Mouse (Mus musculus) hindbrain, embryonic 16.5 days (tissue): ENCODE measurements at regions not wholly inside any gene's neighbourhood (a gene's known extent, or its start where the extent isn't known, plus 50 kb on each side); places are given as distances from the start of the nearest gene placed in this dataset.
A peak's percentile ranks its signal among the peaks of the same experiment; 100 is the strongest.

Experiments
- ATAC-seq: fragments of 200-750 bp; cut with Nextera tagmentation; 2 replicates; pipeline ENCODE4 v1.8.0; 2017; ENCODE audit warnings: moderate TSS enrichment, moderate library complexity
- H3K27ac ChIP-seq: fragments of 300-500 bp; sonication (generic); 2 replicates; pipeline ENCODE4 v1.5.1; 2014; ENCODE audit warnings: low read depth, mild to moderate bottlenecking, control low read depth, low read length, moderate library complexity
- H3K27me3 ChIP-seq: fragments of 300-500 bp; sonication (generic); replicated peaks from 2 replicates; pipeline ENCODE4 v1.6.1; 2014; ENCODE audit warnings: low read length; ENCODE audit not compliant: control insufficient read depth, insufficient read depth
- H3K36me3 ChIP-seq: fragments of 300-500 bp; sonication (generic); 2 replicates; pipeline ENCODE4 v1.6.1; 2014; ENCODE audit warnings: mild to moderate bottlenecking, low read length, moderate library complexity, mixed read lengths; ENCODE audit not compliant: control insufficient read depth, insufficient read depth
- H3K4me1 ChIP-seq: fragments of 300-500 bp; sonication (generic); 2 replicates; pipeline ENCODE4 v1.6.1; 2014; ENCODE audit warnings: low read depth, low read length; ENCODE audit not compliant: control insufficient read depth, insufficient read depth
- H3K4me2 ChIP-seq: fragments of 300-500 bp; sonication (generic); 2 replicates; pipeline ENCODE4 v1.6.1; 2014; ENCODE audit warnings: mild to moderate bottlenecking, low read length, control low read depth, moderate library complexity
- H3K4me3 ChIP-seq: fragments of 300-500 bp; sonication (generic); 2 replicates; pipeline ENCODE4 v1.5.1; 2014; ENCODE audit warnings: mild to moderate bottlenecking, low read length, control low read depth, moderate library complexity
- H3K9ac ChIP-seq: fragments of 300-500 bp; sonication (generic); 2 replicates; pipeline ENCODE4 v1.6.1; 2014; ENCODE audit warnings: low read depth, mild to moderate bottlenecking, control low read depth, low read length, moderate library complexity
- H3K9me3 ChIP-seq: fragments of 300-500 bp; sonication (generic); 2 replicates; pipeline ENCODE4 v1.6.1; 2014; ENCODE audit warnings: mild to moderate bottlenecking, low read length, moderate library complexity; ENCODE audit not compliant: control insufficient read depth
- WGBS: fragments of 180-500 bp; shearing (Covaris S2); extraction: QIAGEN DNeasy Blood & Tissue Kit; methylation state at CpG from one replicate; pipeline ENCODE4 v1.1.7; 2014; 5-methylcytosine and 5-hydroxymethylcytosine counted together

DNA sequence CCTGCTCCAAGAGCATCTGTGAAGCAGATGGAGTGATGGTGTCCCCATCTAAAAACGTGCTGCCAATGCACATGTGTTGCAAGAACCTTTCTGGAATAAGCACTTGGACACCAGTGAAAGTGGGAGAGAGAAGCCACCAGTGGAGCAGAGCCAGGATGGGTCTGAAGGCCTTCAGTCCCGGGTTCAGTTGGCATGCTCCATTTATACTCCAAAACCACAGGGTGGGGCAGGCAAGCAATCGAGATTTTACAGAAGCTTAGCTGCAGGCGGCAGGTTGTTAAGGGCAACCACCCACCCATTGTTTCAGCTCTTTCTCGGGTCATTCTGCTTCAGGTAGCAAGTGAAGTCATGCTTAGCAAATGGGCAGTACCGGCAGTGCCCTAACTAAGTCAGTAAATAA is 51.8 kb upstream of the Sv2b start:
- H3K4me1 ChIP-seq, result 0 out of 2 replicates have a peak, but pooled peaks cover 2% of the 10 kb centered on the region
- no peak overlapping the region for H3K9ac ChIP-seq
- H3K4me2 ChIP-seq, result no peak overlapping the region
- H3K27ac ChIP-seq, result no peak overlapping the region
- H3K36me3 ChIP-seq, result no peaks in the 10 kb centered on the region
- no peak overlapping the region for H3K4me3 ChIP-seq
- ATAC-seq, result peak; percentile 40
- no peaks in the 10 kb centered on the region for H3K27me3 ChIP-seq
- no peaks in the 10 kb centered on the region for H3K9me3 ChIP-seq
- WGBS, result 21% methylated on average over 6 of the region's 6 CpGs

DNA sequence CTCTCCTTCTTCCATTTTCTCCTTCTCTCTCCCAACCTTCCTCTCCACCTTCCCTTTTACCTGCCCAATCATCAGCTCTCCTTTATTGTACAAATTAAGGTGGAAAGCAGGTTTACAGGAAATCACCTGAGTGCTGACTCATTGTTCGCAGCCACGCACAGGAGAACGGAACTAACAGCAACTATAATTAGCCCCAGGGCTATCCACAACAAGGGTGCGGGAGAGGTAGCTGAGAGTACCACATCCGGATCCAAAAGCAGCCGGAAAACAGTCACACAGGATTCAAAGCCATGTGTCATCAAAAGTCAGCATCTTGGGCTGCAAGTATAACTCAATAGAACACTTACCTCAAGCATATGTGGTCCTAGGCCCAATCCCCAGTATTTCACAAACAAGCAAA is 53.5 kb upstream of the Sv2b start:
- WGBS, result 90% methylated on average over 6 of the region's 6 CpGs
- Histone ChIP-seq H3K9ac (no peak overlapping the region), H3K4me3 (no peak overlapping the region), H3K4me2 (no peak overlapping the region), H3K9me3 (no peaks in the 10 kb centered on the region), H3K36me3 (no peaks in the 10 kb centered on the region), H3K4me1 (0 out of 2 replicates have a peak, but pooled peaks cover 5% of the 10 kb centered on the region), H3K27ac (no peak overlapping the region), H3K27me3 (no peaks in the 10 kb centered on the region)
- no peak for ATAC-seq

DNA sequence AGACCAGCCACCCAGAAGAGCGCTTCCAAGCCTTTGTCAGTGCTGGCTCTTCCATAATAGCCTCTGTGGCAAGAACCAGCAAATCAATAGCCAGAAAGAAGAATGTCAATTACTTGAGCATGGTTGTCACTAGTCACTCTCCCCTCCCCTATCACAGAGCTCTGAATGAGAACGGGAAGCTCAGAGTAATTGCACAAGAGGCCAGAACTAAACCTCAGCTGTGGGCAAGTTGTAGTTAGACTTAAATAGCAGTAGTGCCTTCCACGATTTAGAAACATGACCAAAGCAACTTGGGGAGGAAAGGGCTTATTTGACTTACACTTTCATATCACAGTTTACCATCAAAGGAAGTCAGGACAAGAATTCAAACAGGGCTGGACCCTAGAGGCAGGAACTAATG is 56.4 kb upstream of the Sv2b start:
- Histone ChIP-seq H3K4me3 (no peak overlapping the region), H3K27ac (no peak overlapping the region), H3K9me3 (no peaks in the 10 kb centered on the region), H3K9ac (no peak overlapping the region), H3K27me3 (no peaks in the 10 kb centered on the region), H3K4me1 (0 out of 2 replicates have a peak, but pooled peaks cover 5% of the 10 kb centered on the region), H3K4me2 (no peak overlapping the region), H3K36me3 (no peaks in the 10 kb centered on the region)
- WGBS, result 41% methylated on average over 3 of the region's 3 CpGs
- no peak for ATAC-seq

DNA sequence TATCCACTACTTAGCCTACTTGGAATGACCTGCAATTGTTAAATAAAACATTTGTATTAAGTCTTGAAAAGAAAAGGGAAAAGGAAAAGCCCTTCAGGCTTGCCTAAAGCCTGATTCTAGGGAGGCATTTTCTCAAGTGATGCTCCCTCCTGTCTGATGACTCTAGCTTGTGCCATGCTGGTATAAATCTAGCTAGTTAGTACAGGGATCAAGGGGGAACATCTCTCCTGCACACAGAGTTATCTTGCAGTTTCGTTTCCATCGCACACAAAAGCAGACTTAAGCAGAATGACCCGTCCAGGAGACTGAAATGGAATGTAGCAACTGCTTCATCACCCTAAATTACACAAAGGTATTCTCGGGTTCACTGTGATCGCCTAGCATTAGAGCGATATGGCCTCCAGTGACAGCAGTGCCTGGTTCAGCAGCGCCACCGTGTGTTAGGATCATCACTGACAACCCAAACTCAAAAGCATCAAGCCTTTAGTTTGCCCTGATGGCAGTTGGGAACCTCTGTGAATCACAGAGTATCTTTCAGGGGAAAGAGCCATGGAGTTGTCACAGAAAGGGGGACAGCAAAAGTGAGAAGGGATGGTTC is 57.3 kb upstream of the Sv2b start:
- peak; percentile 75 for ATAC-seq
- Histone ChIP-seq H3K27me3 (no peaks in the 10 kb centered on the region), H3K4me1 (0 out of 2 replicates have a peak, but pooled peaks cover 3% of the 10 kb centered on the region), H3K27ac (no peak overlapping the region), H3K9ac (no peak overlapping the region), H3K36me3 (no peaks in the 10 kb centered on the region), H3K4me3 (no peak overlapping the region), H3K9me3 (no peaks in the 10 kb centered on the region), H3K4me2 (peak overlapping the region; percentile 31; the same call in 1 of the 2 replicates)
- whole genome bisulfite sequencing, result 9% methylated on average over 8 of the region's 8 CpGs

DNA sequence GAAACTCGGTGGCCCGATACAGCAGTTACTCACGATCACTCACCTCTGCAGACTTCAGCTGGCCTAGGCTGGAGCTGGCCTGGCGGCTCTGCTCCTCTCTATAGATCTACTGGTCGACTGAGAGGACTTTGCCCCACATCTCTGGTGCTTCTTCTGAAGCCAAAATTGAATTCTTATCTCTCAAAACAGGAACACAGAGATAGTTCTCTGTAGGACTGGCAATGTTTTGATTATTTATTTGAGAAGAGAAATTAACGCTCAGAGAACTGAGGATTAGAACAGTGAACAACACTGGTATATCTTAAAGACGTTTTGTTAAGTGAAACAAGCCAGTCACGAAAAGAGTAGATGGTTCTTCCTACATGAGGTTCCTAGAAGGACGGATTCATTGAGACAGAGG is 59.3 kb upstream of the Sv2b start:
- Histone ChIP-seq H3K4me1 (peaks cover 3% of the 10 kb centered on the region; the same call in 1 of the 2 replicates), H3K9ac (no peak overlapping the region), H3K9me3 (no peaks in the 10 kb centered on the region), H3K4me2 (no peak overlapping the region), H3K36me3 (no peaks in the 10 kb centered on the region), H3K4me3 (no peak overlapping the region), H3K27me3 (no peaks in the 10 kb centered on the region), H3K27ac (no peak overlapping the region)
- ATAC-seq, result no peak
- 83% methylated on average over 9 of the region's 9 CpGs for WGBS

DNA sequence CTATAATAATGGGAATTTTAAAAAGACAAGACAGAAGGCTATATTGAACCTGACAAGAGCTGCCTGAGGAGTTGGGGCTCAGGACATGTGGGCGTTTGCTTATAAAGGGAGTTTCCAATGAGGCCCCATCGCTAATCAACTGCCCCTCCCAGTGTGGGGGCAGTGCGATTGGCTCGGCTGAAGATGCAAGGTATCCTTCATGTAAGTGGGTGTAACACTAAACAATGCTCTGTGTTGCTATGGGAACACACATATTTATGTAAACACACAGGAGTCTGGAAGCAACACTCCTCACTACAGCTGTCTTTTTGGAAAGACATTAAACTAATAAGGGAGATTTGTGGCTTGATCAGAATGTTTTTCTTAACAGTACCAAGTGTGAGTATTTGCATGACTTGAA is 60.3 kb upstream of the Sv2b start:
- Histone ChIP-seq H3K36me3 (no peaks in the 10 kb centered on the region), H3K4me2 (no peak overlapping the region), H3K27me3 (no peaks in the 10 kb centered on the region), H3K27ac (no peak overlapping the region), H3K9ac (no peak overlapping the region), H3K4me1 (peaks cover 3% of the 10 kb centered on the region; the same call in 1 of the 2 replicates), H3K9me3 (no peaks in the 10 kb centered on the region), H3K4me3 (no peak overlapping the region)
- ATAC-seq, result no peak
- WGBS, result 52% methylated on average over 4 of the region's 4 CpGs

DNA sequence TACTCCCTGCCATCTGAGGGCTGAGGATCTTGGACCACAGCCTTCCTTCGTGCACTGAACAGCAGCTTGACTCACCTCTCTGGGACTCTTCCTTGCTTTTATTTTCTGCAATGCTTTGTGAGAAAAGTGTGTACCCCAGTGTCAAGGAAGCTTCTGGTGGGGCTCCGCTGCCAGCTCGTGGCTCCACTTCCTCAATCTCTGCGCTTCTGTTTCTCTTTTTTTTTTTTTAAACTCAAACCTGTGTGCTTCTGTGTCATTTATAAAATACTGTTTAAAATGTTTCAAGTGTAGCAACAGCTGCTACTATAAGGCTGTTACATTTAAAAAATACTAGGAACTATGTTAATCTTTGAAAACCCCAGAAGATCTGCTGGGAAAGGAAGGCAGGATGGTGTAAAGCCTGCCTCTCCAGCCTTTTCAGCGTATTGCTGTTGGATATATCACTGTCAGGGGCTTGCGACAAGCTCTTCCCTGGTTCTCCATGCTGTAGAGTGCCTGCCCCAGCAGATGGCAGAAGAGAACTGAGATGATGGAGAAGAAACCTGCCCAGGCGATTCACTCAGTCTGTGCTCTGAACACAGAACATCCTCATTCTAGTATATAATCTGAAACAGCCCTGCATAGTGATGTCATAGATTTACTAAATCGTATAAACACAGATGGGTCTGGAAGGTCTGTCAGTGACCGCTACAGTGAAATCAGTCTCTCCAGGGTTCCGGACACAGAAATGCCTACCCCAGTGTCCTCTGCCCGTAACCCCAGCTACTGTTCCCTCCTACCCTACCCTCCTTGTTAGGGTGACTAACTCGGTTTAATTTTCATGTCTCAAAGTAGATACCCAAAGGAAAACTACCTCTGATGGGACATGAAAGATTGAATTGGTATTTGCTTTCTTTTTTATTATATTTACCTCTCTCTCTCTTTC is 61.8 kb upstream of the Sv2b start:
- H3K4me2 ChIP-seq, result no peak overlapping the region
- 52% methylated on average over 12 of the region's 12 CpGs for WGBS
- no peaks in the 10 kb centered on the region for H3K36me3 ChIP-seq
- no peak overlapping the region for H3K27ac ChIP-seq
- H3K9me3 ChIP-seq, result no peaks in the 10 kb centered on the region
- ATAC-seq, result peak; percentile 93
- H3K27me3 ChIP-seq, result no peaks in the 10 kb centered on the region
- H3K4me3 ChIP-seq, result no peak overlapping the region
- peaks cover 3% of the 10 kb centered on the region; the same call in 1 of the 2 replicates for H3K4me1 ChIP-seq
- no peak overlapping the region for H3K9ac ChIP-seq

DNA sequence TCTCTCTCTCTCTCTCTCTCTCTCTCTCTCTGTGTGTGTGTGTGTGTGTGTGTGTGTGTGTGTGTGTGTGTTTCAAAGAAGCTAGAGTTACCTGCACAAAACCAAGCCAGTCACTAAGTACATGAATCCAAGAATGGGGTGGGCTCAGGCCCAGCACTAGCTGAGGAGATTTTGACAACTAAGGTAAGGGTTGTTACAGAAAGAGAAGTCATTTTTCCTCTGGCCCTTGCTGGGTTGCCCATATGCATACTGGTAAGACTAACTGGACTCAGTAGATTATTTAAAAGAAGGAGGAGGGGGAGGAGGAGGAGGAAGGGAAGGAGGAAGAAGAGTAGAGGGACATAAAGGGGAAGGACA is 62.4 kb upstream of the Sv2b start:
- Histone ChIP-seq H3K27ac (no peak overlapping the region), H3K36me3 (no peaks in the 10 kb centered on the region)

DNA sequence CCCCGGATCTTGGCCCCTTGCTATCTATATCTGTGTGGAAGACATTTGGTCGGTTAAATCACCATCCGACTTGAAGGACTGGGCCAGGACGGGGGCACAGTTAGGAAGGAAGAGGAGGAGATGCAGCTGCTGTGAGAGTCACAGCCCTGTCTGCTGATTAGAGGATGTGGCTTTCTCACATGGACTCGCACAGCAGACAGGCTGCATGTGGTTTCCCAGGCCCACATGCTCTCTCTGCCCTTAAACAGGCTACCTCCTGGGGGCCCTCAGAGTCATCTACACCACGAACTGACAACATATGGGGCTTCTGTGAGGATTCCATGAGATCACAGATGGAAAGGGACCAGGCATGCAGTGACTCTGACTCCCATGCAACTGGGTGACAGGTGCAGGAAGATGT is 62.9 kb upstream of the Sv2b start:
- Histone ChIP-seq H3K36me3 (no peaks in the 10 kb centered on the region), H3K4me1 (no peaks in the 10 kb centered on the region; the same call in 1 of the 2 replicates), H3K27me3 (no peaks in the 10 kb centered on the region), H3K9ac (no peak overlapping the region), H3K4me3 (no peak overlapping the region), H3K9me3 (no peaks in the 10 kb centered on the region), H3K4me2 (no peak overlapping the region), H3K27ac (no peak overlapping the region)
- no peak for ATAC-seq
- 56% methylated on average over 6 of the region's 6 CpGs for WGBS

More for the DNA sequence above, 62.4 kb upstream of the Sv2b start:
- no peaks in the 10 kb centered on the region; the same call in 1 of the 2 replicates for H3K4me1 ChIP-seq
- no peaks in the 10 kb centered on the region for H3K27me3 ChIP-seq
- no peak for ATAC-seq
- no peak overlapping the region for H3K9ac ChIP-seq
- H3K4me3 ChIP-seq, result no peak overlapping the region
- no peak overlapping the region for H3K4me2 ChIP-seq
- H3K9me3 ChIP-seq, result no peaks in the 10 kb centered on the region
